Mouse (Mus musculus) lung, adult 2 months (tissue): Measurements from ENCODE around the gene Rnf7.

Experiments
- CTCF ChIP-seq: fragments of 200-500 bp; IDR thresholded peaks from 2 replicates; pipeline ENCODE4 v1.5.1; 2011; ENCODE audit warnings: mild to moderate bottlenecking, low read length, control low read depth; ENCODE audit not compliant: insufficient read depth
- POLR2A ChIP-seq: fragments of 200-500 bp; IDR thresholded peaks from 2 replicates; pipeline ENCODE4 v1.6.1; 2011; ENCODE audit warnings: low read depth, mild to moderate bottlenecking, control low read depth, low read length, borderline replicate concordance; ENCODE audit errors: extremely low read depth

DNA sequence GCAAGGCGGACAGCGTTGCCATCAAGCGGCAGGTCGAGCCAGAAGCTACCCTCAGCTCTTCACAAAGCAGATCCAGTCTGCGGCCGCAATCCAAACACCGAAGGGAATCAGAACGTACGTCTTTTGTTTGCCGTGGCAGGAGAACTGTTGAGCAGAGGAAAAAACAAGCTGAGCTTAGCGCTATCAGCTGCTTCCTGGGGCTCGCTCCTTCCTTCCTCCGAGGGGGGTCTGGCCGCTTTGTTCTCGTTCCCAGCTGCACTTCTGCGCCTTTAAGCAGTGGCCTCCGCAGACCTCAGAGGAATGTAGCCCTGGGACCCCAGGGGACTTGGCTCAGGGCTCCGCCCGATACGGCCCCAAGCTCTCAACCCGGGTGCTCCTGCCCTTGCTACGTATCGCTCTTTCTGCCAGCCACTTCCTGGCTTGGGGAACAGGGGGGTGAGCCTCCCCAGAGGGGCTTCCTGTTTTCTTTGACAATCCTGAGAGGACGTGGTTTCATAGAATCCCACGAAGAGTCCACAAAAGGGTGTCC is 40.6 kb downstream of the Rnf7 start:
- TF ChIP-seq CTCF: peak; percentile 26; the same call in 1 of the 2 replicates
- no peak; the same call in 1 of the 2 replicates for TF ChIP-seq POLR2A
